Mouse (Mus musculus): ENCODE results near the gene Gdf1.

Gene Gdf1

DNA sequence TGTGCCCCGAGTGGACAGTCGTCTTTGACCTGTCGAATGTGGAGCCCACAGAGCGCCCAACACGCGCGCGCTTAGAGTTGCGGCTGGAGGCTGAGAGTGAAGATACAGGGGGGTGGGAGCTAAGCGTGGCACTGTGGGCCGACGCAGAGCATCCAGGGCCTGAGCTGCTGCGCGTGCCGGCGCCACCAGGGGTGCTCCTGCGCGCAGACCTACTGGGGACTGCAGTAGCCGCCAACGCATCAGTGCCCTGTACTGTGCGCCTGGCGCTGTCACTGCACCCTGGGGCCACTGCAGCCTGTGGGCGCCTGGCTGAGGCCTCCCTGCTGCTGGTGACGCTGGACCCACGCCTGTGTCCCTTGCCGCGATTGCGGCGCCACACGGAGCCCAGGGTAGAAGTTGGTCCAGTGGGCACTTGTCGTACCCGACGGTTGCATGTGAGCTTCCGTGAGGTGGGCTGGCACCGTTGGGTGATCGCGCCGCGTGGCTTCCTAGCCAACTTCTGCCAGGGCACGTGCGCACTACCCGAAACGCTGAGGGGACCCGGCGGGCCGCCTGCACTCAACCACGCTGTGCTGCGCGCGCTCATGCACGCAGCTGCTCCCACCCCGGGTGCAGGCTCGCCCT, 1.2 kb downstream of the Gdf1 start:
- DNase-seq (ENCODE audit: low spot score in 2 of 2) = peak; percentile 82 to 85

DNA sequence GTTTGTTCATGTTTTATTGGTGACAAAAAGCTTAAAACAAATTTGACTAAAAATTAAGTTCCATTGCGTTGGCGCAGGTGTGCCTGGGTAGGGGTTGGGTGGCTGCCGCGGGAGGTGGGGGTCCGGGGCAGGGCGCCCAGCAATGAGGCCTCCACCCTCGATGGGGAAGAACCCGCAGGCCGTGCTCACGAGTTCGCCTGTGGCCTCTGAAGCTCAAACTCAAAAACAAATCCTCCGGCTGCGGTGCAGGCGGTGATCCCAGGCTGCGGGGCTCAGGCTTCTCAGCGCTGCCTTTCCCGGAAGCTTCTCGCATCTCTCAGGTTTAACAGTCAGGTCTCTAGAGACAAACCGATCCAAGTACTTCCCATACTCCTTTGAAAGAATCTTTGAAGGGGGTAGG, 1.9 kb downstream of the Gdf1 start:
- DNase-seq (ENCODE audit: low spot score in 2 of 2) = no peak

DNA sequence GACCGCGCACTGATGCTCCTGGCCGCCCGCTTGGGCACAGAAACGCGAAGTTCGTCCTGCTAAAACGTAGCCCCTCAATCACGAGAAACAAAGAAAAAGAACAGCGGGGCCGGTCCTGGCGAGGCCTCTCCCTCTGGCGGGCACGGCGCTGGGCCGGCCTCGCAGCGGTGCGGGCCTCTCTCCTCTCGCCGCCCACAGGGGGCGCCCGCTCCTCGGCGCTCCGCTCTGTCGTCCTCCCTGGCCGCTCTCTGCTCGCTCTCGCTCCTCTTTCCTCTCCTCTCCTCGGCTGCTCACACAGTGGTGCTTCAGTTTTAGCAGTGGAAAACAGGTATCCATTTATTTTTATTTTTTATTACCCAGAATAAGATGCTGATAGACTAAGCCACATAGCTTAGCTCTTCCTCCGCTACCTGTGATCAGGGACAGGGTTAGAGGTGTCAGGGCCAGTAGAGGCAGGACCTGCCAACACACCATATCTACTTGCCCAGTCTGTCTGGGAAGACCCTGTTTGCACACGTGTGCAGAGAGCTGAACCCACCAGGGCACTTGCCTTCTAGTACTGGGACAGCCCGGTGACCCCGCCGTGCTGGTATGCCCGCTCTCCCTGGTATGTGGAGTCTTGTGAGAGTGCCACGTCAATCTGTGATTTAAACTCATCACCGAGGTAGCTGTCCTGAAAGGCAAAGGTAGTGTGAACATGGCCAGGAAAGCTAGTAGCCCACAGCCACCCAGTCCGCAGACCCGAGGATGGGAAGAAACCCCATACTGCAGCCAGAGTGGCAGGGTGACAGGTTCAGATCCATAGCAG, 2.7 kb downstream of the Gdf1 start:
- DNase-seq (ENCODE audit: low spot score in 2 of 2) = peak; percentile 76 to 87

DNA sequence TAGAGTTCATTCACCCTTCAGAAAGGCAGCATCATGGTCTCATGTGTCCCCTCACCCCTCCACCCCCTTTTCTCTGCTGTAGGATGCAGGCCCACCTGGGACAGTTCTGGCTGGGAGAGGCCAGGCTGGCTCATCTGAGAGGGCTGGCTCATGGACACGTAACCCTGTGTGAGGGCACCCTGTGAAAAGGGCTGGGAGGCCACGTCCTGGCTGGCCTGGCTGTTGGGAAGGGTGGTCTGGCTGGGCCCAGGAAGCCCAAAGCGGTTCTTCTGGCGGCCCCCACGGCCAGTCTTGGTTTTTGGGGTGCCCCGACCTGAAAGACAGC, 3.2 kb downstream of the Gdf1 start:
- no peak for DNase-seq (ENCODE audit: low spot score in 2 of 2)

DNA sequence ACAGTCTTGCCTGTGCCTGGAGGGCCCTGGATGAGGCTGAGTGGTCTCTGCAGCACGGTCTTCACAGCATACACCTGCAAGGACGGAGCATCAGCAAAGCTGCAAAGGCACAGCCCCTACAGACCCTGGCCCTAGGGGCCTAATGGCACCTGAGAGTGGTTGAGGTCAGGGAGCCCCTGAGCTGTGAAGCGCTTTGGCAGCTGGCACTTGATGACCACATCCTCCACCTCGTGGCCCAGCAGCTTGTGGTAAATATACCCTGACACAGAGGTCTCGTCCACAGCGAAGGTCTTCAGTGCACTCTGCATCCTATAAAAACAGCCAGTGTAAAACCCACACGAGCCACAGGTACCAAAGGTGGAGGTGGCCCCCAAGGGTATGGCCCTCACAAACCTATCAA, 9.3 kb downstream of the Gdf1 start:
- no peak for DNase-seq (ENCODE audit: low spot score in 2 of 2)

DNA sequence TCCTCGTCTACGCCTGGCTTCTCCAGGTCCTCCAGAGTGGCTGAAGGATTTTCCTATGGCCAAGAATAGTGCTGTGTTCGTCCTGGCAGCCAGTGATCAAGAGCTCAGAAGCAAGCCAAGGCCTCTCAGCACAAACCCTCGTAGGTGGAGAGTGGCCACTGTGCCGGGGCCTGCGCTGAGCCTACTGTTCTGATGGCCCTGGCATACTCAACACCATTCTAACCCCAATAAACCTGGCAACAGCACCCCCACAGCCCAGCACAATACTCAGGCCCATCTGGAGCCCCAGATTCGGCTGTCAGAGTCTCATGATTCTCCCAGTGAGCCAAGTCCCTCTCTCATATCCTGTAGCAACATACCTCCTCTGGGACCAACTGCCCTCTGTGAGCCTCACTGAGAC, 11.0 kb downstream of the Gdf1 start:
- DNase-seq (ENCODE audit: low spot score in 2 of 2) = no peak

DNA sequence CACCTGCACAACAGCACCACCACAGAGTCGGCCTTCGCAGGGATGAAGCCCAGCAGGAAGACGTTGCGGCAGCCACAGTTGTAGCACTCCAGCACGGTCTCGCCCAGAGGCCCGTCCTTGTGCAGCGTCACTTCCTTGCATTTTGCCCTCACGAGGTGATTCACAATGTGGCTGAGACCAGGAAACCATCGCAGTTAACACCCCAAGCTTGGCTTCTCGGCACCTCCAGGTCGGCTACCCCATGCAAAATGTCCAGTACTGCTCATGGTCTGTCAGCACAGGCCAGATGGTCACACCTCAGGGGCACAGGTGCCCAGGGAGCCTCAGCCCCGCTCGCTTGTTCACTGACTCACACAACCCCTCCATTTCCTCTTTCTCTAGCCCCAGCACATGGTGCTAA, 12.4 kb downstream of the Gdf1 start:
- DNase-seq (ENCODE audit: low spot score in 2 of 2) = no peak

DNA sequence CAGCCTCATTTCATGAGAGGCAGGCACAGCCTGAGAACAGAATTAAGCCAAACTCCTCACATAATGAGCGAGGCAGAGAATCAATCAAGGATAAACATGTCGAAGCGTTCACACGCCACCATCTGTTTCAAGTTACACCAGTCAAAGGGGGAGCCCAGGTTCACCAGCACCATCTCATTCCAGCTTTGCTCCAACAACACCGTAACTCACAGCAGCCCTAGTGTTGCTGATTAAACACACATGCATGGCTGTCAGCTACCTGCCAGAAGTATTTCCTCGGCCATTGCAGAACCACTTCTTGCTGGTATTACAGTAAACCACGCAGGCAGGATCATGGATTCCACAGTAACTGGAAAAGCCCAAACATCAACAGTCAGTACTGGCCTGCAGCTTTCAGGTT, 13.5 kb downstream of the Gdf1 start:
- no peak for DNase-seq (ENCODE audit: low spot score in 2 of 2)

DNA sequence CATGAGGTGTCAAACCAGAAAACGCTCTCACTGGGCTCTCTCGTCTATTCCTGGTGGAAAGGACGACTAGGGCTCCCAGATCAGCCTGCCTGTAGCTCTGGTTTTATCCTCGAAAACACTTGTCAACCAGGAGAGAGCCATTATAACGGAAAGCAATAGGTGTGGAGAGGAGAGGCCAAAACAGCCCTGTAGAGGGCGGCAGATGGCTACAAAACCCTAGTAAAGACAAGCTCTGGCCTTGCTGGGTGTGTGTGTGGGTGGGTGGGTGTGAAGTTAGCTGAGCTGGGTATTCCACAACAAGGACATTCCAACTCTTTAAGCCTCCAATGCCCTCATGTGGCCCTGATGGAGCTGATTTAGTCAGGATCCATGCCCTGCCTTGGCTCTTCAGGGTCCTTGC, 14.1 kb downstream of the Gdf1 start:
- DNase-seq (ENCODE audit: low spot score in 2 of 2) = peak in 1 of 2 experiments; percentile 64

DNA sequence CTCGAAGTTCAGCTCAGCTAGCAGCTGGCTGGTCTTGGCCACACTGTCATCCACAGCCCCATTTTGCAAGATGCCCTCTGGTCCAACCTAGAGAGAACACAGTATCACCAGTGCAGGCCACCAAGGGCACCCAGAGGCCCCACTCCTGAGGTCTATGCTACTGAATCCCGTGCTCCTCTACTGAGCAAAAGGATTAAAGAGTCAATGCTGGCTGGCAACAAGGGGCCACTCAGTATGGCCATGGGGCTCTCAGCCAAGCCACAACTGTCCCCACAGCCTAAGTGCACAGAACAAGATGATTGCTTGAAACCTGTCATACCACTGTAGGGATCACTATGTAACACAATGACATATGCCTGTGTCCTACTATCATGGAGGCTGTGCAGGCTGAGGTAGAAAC, 14.7 kb downstream of the Gdf1 start:
- DNase-seq (ENCODE audit: low spot score in 2 of 2) = peak in 1 of 2 experiments; percentile 16

DNA sequence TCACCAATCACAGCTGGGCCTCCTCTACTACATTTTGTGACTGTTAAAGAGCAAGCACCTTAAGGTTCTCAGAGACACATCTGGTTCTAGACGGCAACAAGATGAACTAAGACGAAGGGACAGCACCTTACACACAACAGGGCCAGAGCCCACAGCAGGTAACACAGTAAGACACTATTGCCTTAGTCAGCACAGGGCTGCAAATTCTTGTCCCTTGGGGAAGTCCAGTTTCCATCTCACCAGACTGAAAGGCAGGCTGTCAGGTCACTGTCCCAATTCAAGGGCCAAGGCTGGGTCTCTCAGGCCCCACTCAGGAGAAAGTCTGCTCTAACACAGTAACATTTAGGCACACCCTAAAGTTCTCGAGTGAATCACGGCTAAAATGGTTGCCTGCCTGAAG, 17.8 kb downstream of the Gdf1 start:
- no peak for DNase-seq (ENCODE audit: low spot score in 2 of 2)

DNA sequence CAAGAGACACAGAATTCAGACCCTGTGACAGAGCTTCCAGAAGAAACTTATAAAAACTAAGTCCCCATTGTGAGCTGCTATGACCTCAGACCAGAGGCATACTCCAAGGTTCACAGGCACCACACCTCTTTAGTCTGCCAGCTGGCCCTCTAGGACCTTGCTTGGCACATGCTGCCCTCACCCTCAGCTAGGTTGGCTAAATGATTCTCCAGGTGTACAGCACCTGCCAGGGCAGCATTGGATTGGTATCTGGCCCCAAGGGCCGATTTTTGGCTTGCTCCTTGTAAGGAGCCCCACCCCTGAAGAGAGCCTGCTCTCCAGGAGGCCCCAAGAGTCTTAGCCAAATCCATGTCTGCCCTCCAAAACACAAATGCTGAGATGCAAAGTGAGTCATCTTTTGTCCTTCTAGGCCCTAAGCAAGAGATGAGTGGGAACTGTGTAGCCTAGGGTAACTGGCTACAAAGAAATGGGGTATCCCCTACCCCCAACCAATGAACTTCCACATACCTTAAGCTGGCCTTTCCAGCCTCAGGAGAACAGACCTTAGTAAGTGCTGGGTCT, 18.3 kb downstream of the Gdf1 start:
- DNase-seq (ENCODE audit: low spot score in 2 of 2) = no peak

DNA sequence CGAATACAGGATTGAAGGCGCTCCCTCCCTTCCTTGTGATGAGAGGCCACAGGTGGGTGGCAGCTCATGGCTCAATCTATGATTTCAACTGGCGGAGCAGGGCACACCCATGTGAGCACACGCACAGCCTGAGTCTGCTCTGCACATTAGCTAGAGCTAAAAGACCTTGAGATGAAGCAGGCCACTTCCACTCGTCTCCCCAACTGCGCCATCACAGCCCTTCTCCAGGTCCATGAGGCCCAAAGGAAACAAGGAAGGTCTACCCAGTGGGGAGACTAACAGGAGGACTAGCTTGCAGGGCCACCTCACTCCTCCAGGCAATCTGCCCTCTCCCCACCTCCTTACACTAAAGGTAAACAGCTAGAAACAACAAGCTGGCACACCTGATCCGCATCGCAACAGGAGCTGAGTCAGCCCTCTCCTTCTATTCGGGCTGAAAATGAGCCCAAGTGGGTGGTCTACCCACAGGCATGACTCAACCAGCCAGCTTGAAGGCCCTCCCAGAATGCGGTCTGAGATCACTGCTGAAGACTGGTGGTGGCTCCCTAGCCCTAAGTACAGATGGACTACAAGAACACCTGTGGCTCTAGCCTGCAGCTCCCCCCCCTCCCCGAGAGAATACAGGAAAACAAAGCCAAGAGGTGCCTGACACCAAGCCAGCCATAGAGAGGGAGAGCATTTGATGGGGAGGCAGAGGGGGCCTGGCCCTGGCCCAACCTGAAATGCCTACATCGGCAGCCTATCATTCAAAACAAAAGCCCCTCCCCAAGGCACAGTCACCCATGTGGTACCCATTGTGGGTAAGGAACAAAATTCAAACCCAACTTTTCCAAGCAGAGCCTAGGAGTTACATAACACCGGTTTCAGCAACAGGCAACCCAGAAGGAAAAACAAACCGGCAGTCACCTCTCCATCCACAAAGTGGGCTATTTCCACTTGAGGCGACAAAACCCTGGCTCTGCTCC, 21.7 kb downstream of the Gdf1 start:
- peak in 1 of 2 experiments; percentile 30 for DNase-seq (ENCODE audit: low spot score in 2 of 2)

DNA sequence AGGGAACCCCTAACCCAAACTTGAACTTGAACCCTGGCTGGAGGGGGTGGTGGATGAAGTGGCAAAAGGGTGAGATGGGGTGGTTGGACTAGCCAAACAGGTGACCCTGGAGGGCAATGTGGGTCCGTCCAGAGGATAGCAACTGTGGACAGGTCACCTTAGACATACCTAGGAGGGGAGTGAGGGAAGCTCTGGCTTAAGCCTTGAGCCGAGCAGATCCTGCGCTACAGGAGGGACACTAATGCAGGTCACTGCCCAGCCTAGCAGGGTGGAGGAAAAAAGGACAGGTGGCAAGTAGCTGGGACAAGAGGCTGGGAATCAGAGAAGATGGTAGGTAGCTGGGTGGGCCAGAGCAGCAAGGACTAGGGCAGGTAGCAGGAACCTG, 22.4 kb downstream of the Gdf1 start:
- DNase-seq (ENCODE audit: low spot score in 2 of 2) = peak in 1 of 2 experiments; percentile 48

DNA sequence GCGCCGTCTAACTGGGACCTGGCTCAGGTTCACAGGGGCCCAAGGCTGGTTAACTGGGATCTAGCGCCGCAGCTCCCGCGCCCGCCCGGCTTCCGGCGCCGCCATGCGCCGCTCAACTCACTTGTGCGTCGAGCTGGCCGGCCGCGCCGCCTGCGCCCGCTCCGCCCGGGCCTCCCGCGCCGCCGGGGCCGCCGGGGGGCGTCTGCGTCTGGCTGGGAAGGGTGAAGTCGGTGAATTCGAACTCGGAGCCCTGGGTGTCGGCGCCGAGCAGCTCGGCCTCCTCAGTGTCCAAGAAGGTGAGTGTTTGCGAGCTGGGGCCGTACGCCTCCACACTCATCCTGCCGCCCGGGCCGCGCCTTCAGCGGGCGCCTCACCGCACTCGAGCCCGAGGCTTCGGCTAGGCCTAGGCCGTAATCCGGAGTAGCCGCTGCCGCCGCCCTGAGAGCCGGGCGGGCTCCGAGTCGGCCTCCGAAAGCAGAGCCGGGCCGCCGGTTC, 23.1 kb downstream of the Gdf1 start:
- DNase-seq (ENCODE audit: low spot score in 2 of 2) = peak in 1 of 2 experiments; percentile 57

DNA sequence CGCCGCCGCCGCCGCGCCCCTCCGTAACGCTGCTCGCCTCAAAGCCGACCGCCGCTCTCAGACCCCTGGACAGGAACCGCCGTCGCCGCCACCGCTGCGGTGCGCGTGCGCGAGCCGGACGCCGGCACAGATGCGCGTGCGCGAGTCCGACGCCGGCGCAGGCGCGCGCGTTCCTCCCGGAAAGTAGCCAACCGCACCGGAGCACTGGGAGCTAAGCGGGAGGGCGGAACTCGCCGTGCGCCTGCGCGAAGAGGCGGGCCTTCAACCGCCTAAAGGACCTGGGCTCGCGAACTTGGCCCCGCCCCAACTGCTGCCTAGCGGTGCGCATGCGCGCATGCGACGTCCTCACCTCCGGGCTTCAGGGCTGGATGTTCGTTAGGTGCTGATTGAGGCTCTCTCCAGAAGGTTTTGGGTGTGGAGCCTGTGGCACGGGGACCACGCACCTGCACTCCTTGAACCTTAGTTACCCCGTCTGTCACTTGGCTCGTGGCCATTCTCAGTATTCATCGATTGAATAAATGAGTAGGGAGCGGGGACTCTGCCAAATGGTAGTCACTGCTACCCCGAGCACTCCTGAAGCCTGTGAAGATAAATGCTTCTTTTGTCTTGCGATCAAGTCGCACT, 23.7 kb downstream of the Gdf1 start, which contains the start of gene Upf1:
Gene Upf1 (minus strand): TSS at position 85 of the 624 bp plus-strand sequence.
- DNase-seq (ENCODE audit: low spot score in 2 of 2) = peak; percentile 99 to 100

DNA sequence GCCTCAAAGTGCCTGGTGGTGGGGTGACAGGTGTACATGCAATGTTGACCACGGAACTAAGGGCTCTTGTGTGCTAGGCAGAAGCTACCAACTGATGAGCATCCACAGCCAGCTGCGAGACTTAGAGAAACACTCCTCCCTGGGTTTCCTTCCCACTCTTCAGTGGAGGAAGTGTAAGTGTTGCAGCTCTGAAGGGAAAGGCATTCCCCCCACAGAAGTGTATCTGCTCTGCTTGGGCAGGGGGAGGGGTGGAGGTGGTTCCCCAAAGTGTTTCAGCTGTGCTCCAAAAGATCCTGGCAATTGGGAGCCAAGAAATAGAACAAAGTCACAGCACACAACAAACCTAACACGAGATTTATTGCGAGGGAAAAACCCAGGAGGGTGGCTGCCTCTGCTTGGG, 24.4 kb downstream of the Gdf1 start:
- DNase-seq (ENCODE audit: low spot score in 2 of 2) = peak in 1 of 2 experiments; percentile 52

DNA sequence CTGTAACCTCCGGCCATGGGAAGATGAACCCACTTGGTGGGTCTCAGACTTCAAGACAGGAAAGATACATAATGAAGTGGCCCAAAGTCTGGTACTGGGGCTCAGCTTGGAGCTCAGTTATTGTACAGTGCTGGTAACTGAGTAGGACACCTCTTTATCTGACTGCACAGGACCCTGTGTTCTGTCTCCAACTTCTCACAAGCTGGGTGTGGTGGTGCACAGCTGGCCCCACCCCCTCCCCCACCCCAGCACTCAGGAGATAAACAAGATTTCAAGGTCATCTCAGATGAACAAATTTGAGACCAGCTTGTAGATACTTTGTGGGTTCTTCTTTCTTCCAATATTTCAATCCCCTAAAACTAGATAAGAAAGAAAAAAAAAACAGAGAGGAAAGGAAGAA, 26.5 kb downstream of the Gdf1 start:
- no peak for DNase-seq (ENCODE audit: low spot score in 2 of 2)

DNA sequence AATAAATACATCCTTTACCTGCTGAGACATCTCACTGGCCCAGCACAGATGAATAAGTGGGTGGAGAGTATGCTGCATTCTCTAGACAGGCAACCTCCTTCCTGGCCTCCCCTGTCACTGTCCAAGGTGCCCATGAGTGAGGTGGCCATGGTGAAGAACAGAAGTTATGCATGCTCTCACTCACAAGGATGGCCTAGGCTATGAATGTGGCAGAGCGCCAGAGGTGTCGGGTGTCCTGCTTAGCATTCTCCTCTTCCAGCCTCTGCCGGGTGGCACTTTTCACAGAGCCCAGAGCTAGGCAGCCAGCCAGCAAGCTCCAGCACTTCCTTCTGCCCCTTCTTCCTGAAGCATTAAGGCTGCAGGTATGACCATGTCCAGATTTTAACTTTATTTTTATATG, 29.8 kb downstream of the Gdf1 start:
- peak in 1 of 2 experiments; percentile 55 for DNase-seq (ENCODE audit: low spot score in 2 of 2)

DNA sequence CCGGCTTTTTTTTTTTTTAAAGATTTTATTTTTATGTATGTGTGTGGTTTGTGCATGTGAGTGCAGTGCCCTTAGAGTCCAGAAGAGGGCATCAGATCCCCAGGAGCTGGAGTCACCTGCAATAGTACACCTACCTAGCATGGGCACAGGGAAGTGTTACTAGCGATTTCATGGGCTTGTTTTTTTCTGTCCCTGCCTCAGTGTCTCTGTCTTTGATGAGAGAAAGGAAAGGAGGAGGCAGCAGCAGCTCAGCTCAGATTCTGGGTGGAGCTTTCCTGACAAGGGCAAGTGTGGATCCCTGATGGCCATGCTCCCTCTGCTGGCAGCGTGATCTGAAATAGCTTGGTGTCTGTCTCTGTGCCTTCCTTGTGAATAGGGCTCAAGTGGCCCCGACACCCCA, 31.2 kb downstream of the Gdf1 start:
- DNase-seq (ENCODE audit: low spot score in 2 of 2) = peak in 1 of 2 experiments; percentile 37

DNA sequence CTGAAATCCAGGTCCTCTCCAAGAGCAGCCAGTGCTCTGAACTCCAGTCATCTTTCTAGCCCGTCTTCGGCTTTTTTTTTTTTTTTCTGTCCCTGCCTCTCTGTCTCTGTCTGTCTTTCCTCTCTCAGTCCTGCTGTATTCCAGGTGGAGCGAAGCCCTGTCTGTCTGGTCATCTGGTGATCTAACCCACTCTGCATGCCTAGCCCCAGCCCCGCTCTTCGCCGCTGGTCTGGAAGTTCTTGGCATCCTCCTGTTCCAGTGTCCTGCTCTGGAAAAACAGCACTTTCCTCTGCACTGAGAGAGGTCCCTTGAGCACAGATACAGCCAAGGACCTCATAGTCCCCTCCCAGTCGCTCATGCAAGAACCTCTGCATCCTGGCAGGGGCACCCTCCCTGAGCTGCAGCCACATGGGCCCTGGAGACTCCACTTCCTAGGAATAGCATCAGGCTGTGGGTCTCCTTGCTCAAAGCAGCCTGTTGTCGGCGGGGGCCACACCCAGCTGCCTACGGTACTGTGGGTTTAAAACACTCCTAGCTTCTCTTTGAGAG, 31.9 kb downstream of the Gdf1 start:
- DNase-seq (ENCODE audit: low spot score in 2 of 2) = no peak
